Mouse (Mus musculus): ENCODE data around the gene Adamtsl3.
A peak's percentile ranks its signal among the peaks of the same experiment; 100 is the strongest.

The Adamtsl3 gene

GRCm38 (mm10) chr7:82625342-82625741 is 289.8 kb downstream of the Adamtsl3 start:
- peak; percentile 67 for DNase-seq (ENCODE audit: low read depth, low spot score)

GRCm38 (mm10) chr7:82647183-82647582 is 311.7 kb downstream of the Adamtsl3 start:
- DNase-seq (ENCODE audit: low read depth, low spot score) = no peak

GRCm38 (mm10) chr7:82647909-82648308 is 312.4 kb downstream of the Adamtsl3 start:
- no peak for DNase-seq (ENCODE audit: low read depth, low spot score)

- peak; percentile 88 for DNase-seq (ENCODE audit: low read depth, low spot score)
Measured at GRCm38 (mm10) chr7:82648353-82649080, 313.0 kb downstream of the Adamtsl3 start, which contains the start of the genes Saxo2 and Efl1. TSS of gene Saxo2 (minus strand) at chr7:82648528. TSS of gene Efl1 (plus strand) at chr7:82648614.

- DNase-seq (ENCODE audit: low read depth, low spot score) = peak; percentile 72
Measured at GRCm38 (mm10) chr7:82649081-82649445, 313.6 kb downstream of the Adamtsl3 start.
